Mouse (Mus musculus): Measurements from ENCODE around the gene Casq2.
"Not testable (repeated sequence)": the region's sequence is repeated elsewhere in the genome, so short reads cannot be mapped to it uniquely, and the experiment has no call there.

The Casq2 gene

GRCm38 (mm10) chr3:102159423-102160325 lies 73.5 kb downstream of the Casq2 start:
- in situ Hi-C loops (cut with MseI, MboI) = no loop called here

DNA sequence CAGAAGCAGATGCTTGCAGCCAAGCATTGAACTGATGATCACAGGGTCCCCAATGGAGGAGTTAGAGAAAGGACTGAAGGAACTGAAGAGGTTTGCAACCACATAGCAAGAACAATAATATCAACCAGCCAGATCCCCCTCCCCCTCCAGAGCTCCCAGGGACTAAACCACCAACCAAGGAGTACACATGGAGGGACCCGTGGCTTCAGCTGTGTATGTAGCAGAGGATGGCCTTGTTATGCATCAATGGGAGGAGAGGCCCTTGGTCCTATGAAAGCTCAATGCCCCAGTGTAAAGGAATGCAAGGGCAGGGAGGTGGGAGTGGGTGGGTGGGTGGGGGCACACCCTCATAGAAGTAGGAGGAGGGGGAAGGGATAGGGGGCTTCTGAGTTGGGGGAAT lies 77.6 kb downstream of the Casq2 start:
- in situ Hi-C loops (cut with MseI, MboI) = not testable (repeated sequence)

- in situ Hi-C loops (cut with MseI, MboI) = no loop called here
Measured at GRCm38 (mm10) chr3:102164911-102165310, 78.7 kb downstream of the Casq2 start.

GRCm38 (mm10) chr3:102165536-102166286 lies 79.5 kb downstream of the Casq2 start:
- in situ Hi-C loops (cut with MseI, MboI) = no loop called here

GRCm38 (mm10) chr3:102166287-102166620 lies 80.0 kb downstream of the Casq2 start:
- in situ Hi-C loops (cut with MseI, MboI) = no loop called here

GRCm38 (mm10) chr3:102166794-102167193 lies 80.6 kb downstream of the Casq2 start:
- in situ Hi-C loops (cut with MseI, MboI) = no loop called here

- in situ Hi-C loops (cut with MseI, MboI) = no loop called here
Measured at GRCm38 (mm10) chr3:102167555-102168210, 81.5 kb downstream of the Casq2 start.

GRCm38 (mm10) chr3:102169197-102169905 lies 83.1 kb downstream of the Casq2 start:
- in situ Hi-C loops (cut with MseI, MboI) = no loop called here

DNA sequence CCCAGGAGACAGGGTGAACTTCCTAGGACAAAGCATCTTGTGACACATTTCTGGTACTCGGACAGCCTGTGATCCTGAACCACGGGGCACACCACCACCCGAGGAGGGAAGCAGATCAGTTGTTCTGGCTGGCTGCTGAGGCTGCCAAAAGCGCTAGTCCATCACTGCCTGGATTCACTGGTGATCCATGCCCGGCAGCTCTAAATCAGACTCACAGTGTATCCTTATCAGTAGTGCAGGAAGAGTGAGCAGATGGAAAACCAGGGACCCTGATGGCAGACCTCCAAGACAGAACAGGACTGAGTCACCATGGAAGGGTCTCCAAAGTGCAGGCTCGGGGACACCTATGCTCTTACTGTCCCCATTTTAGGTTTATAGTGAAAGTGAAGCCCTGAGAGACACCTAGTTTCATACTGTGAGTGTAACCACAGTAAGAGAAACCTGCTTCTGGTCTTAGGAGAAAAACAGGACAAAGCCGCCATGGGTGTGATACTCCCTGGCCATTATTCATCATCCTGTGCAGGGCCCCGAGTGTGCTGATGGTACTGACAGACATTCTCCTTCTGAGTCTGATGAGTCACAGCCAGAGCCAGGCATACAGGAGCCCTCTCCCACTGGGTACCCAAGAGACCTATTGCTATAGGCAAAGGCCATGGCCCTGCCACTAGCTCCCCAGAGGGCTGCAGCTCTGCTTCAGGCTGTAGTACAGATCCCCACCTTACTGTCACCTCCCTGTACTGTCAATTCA lies 88.1 kb downstream of the Casq2 start:
- in situ Hi-C loops (cut with MseI, MboI) = no loop called here

DNA sequence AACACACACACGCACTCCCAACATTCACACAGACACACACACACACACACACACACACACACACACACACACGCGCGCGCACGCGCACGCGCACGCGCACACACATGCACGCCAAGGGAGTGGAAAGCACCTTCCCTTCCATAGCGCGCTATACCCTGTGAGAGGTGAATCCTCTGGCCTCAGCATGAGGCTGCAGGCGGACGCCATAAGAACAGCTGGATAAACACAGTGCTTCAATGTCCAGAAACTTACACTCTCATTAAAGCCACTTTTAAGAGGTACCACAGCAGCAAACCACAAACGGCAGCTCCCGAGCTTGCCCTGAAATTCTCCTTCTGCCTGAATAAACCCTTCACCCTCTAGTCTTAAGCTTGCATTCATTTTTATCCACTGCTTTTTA lies 89.5 kb downstream of the Casq2 start:
- in situ Hi-C loops (cut with MseI, MboI) = no loop called here

DNA sequence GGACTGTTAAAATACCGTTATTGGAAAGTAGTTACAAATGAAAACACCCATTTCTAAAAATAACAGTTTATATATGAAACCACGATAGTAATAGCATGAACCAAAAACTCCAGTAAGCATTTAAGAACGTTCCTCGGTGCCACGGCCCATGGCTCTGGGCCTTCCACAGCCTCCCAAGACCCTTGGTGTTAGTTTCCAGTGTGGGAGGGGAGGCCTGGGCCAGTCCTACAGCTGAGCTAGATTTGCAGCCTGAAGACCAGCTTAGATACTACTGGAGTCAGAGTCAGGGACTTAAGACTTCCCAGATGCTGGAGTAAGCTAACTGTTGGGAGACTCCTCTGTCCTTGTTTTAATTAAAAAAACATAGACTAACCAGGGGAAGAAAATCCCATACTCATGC lies 89.9 kb downstream of the Casq2 start:
- in situ Hi-C loops (cut with MseI, MboI) = no loop called here

- in situ Hi-C loops (cut with MseI, MboI) = no loop called here
Measured at GRCm38 (mm10) chr3:102177837-102178615, 91.8 kb downstream of the Casq2 start.

DNA sequence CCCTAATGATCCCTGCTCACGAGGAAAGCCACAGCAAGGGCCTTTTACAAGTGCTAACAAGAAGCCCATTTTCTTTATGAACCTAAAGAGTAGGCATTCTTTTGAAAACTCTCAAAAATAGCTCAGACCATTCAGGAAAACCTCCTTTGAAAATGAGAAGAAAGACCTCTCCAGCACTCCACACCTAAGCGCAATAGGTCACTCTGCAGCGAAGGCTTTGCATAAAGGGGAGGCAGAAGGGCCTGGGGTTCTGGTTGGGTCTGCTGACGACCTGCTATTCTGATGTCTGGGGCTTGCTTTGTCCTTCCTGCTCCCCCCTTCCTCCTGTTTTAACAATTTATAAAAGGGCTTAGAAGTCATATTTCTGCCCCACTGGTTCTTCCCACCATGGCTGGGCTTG lies 93.7 kb downstream of the Casq2 start:
- in situ Hi-C loops (cut with MseI, MboI) = no loop called here

DNA sequence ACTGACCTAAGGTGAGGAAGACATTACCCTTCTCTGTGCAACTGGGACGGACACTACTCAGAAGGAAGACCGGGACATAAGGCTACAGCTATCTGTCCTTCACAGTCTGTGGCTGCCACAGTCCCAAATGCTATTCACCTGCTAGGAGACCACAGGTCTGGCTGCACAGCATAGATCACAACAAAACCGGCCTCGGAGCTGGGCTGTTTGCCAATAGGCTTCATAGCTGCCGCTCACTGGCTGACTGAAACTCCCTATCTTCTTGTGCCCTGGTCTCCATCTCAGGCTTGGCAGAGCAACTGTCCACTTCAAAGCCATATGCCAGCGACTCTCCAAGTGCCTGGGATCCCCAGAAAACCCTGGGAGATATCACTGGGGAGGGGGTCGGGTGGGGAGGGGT lies 94.5 kb downstream of the Casq2 start:
- in situ Hi-C loops (cut with MseI, MboI) = no loop called here

DNA sequence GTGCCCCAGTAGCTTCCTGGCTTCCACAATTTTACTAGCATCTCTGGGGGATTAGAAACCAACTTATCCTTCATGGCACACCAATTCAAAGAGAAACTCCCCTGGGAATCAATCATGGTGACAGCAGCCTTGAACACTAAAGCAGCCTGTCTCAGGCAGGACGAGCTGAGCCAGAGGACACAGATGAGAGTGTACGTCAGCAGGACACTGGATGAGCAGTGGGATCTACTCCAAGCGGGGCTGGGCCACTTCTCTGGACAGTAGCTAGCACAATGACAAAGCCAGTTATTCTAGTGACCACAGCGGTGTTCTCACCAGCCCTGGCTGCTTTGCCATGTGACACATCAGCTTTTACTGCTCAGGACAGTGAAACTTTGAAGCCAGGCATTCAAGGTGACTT lies 95.0 kb downstream of the Casq2 start:
- in situ Hi-C loops (cut with MseI, MboI) = no loop called here

DNA sequence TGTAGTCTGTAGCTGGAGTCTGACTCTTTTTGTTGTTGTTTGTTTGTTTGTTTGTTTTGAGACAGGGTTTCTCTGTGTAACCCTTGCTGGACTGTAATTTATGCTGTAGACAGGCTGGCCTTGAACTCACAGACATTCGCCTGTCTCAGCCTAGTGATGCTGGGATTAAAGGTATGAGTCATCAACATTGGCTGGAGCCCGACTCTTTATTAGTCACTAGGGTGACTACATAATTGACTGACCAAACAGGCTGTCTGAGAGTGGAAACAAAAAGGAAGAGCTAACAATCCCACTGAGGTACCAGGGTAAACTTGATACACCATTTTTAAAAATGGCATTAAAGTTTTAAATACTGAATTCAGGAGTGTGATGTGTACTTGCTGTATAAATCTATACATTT lies 96.4 kb downstream of the Casq2 start:
- in situ Hi-C loops (cut with MseI, MboI) = no loop called here

DNA sequence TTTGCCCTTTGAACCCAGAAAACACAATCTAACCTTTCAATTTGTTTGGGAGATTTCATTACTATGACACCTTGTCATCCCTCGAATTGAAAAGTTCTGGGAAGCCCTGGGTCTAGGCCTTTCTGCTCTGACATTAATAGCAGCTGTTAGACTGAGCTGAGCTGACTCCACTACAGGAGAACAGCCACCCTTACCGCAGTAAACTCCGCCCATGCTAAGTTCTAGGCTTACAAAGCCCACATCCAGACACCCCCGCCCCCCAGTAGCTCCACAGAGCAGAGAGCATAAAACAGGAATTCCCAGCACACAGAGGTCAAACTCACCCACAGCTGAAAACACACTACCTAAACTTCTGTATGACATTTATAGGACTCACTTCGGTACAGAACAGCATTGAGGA lies 98.5 kb downstream of the Casq2 start:
- in situ Hi-C loops (cut with MseI, MboI) = no loop called here

DNA sequence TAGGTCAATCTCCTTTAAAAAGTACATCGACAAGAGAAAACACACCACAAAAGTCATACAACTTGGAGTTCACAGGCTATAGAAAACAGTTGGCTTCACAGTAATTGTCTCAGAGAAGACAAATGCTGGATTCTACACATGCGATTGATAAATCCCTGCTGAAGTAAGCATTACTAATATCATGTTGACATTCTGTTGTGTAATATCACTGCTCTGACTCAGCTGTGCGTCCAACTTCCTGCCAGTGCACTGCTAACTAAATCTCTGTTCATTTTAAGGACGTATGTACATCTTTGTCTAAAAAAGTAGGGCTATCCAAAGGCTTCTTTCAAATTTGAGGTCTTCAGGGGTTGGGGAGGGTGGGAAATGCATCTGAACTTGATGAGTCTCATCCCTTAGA lies 101.2 kb downstream of the Casq2 start:
- in situ Hi-C loops (cut with MseI, MboI) = no loop called here

DNA sequence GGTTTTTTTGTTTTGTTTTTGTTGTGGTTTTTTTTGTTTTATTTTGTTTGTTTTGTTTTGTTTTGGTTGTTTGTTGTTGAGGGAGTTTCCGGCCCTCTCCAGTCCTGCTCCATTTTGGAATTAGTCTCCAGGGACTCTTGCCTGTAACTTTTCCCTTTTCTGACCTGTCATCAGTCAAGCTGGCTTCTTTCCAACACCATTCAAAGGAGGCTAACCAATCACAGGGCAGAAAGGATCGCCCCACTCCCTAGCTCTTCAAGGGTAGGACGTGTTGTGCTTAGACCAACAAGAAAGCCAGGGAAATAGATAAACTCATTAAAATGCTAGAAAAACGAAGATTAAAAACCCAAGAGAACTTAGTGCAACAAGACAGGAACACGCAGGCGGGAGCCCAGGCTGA lies 102.8 kb downstream of the Casq2 start:
- in situ Hi-C loops (cut with MseI, MboI) = no loop called here

GRCm38 (mm10) chr3:102190015-102190414 lies 103.8 kb downstream of the Casq2 start:
- in situ Hi-C loops (cut with MseI, MboI) = no loop called here
